Mouse (Mus musculus) cerebellum, adult 11 months (tissue): ENCODE data around the gene Hlx.
A peak's percentile ranks its signal among the peaks of the same experiment; 100 is the strongest.

Source experiments
- DNase-seq: peaks from one replicate; pipeline ENCODE4 v3.0.0; 2022

Hlx gene

GRCm38 (mm10) chr1:184732556-184733049, at the start of gene Hlx:
TSS of gene Hlx (minus strand) at chr1:184732619.
- DNase-seq = no peak

- DNase-seq = no peak
Measured at GRCm38 (mm10) chr1:184782161-184782513, 49.7 kb upstream of the Hlx start.

- DNase-seq = no peak
Measured at GRCm38 (mm10) chr1:184781286-184782160, 49.1 kb upstream of the Hlx start.

- DNase-seq = no peak
Measured at GRCm38 (mm10) chr1:184778157-184778556, 45.7 kb upstream of the Hlx start.

- DNase-seq = no peak
Measured at GRCm38 (mm10) chr1:184777061-184777795, 44.8 kb upstream of the Hlx start.

- no peak for DNase-seq
Measured at GRCm38 (mm10) chr1:184775289-184775688, 42.9 kb upstream of the Hlx start.

GRCm38 (mm10) chr1:184771891-184772249, 39.5 kb upstream of the Hlx start:
- no peak for DNase-seq

GRCm38 (mm10) chr1:184771202-184771890, 38.9 kb upstream of the Hlx start:
- DNase-seq = peak; percentile 25

- no peak for DNase-seq
Measured at GRCm38 (mm10) chr1:184763866-184764265, 31.4 kb upstream of the Hlx start.

- no peak for DNase-seq
Measured at GRCm38 (mm10) chr1:184762941-184763340, 30.5 kb upstream of the Hlx start.

GRCm38 (mm10) chr1:184761988-184762387, 29.6 kb upstream of the Hlx start:
- no peak for DNase-seq

- no peak for DNase-seq
Measured at GRCm38 (mm10) chr1:184752671-184753070, 20.3 kb upstream of the Hlx start.

GRCm38 (mm10) chr1:184750114-184750664, 17.8 kb upstream of the Hlx start:
- DNase-seq = no peak

- no peak for DNase-seq
Measured at GRCm38 (mm10) chr1:184748692-184749152, 16.3 kb upstream of the Hlx start.

GRCm38 (mm10) chr1:184737876-184738479, 5.6 kb upstream of the Hlx start:
- no peak for DNase-seq

- no peak for DNase-seq
Measured at GRCm38 (mm10) chr1:184737228-184737627, 4.8 kb upstream of the Hlx start.

- no peak for DNase-seq
Measured at GRCm38 (mm10) chr1:184736260-184736659, 3.8 kb upstream of the Hlx start.

- no peak for DNase-seq
Measured at GRCm38 (mm10) chr1:184734991-184735920, 2.8 kb upstream of the Hlx start.

GRCm38 (mm10) chr1:184734067-184734830, 1.8 kb upstream of the Hlx start:
- no peak for DNase-seq

GRCm38 (mm10) chr1:184733300-184734066, 1.1 kb upstream of the Hlx start:
- DNase-seq = no peak
